25 mouse cellular contexts compared by ENCODE assay signal in genomic region chr2:92678999-92679704, GRCm38 (mm10).
DNase-seq lines count a peak whose midpoint lies in the region; ATAC-seq and TF ChIP-seq lines count a peak whose summit lies in the region.
"Had no signal": no experiment of that assay in that cellular context is flagged by ENCODE, and none has a peak within 500 bp of the region (broad histone marks: within the 10 kb centered on the region; RNA-seq: fewer than 3 reads in every experiment).

No protein-coding gene starts in this region.

- 47% methylated on average over 3 of the region's 3 CpGs for WGBS in liver, embryonic 14.5 days (ENCODE audit: insufficient replicate concordance)

- H3K4me1 ChIP-seq in liver, embryonic 14.5 days (replicated peaks; ENCODE audit: control insufficient read depth in 2 of 2, insufficient read depth in 2 of 2, low read length in 1 of 2): peaks cover 0 to 13% of the 10 kb centered on the region in 2 experiments; a peak in 2 of 4 replicates
- H3K4me1 ChIP-seq: limb, embryonic 12.5 days; midbrain, embryonic 10.5 days had no signal

- H3K27me3 ChIP-seq in liver, embryonic 14.5 days (ENCODE audit: control insufficient read depth, insufficient read depth, low read length): no peaks in the 10 kb centered on the region

- H3K9me3 ChIP-seq in liver, embryonic 14.5 days (ENCODE audit: control insufficient read depth, low read length): no peaks in the 10 kb centered on the region
- H3K9me3 ChIP-seq: hindbrain, embryonic 10.5 days; limb, embryonic 12.5 days; midbrain, embryonic 10.5 days had no signal

- no peak overlapping the region for H3K9ac ChIP-seq in liver, embryonic 14.5 days (replicated peaks)
- H3K9ac ChIP-seq: limb, embryonic 12.5 days; lung, embryonic 14.5 days had no signal

- no peak overlapping the region for H3K4me3 ChIP-seq in liver, embryonic 14.5 days (ENCODE audit: insufficient read depth in 1 of 2, low read depth in 2 of 2, low read length in 2 of 2)
- H3K4me3 ChIP-seq: hindbrain, embryonic 10.5 days; limb, embryonic 12.5 days; midbrain, embryonic 10.5 days had no signal

- H3K4me2 ChIP-seq in liver, embryonic 14.5 days (ENCODE audit: low read depth): no peak overlapping the region
- H3K4me2 ChIP-seq: heart, embryonic 11.5 days; limb, embryonic 12.5 days; lung, embryonic 14.5 days had no signal

- DNase-seq in MEL-GATA-1-ER (ENCODE audit: extremely low read depth, low read depth): peak; percentile 38
- DNase-seq in liver, embryonic 14.5 days (ENCODE audit: low read depth in 3 of 3, low spot score in 3 of 3): peak; percentile 11 to 23 (median 22)
- DNase-seq in lung, postnatal 14 days: no peak
- DNase-seq in embryo, embryonic 10.5 days (ENCODE audit: low spot score): no peak
- DNase-seq in kidney, postnatal 4 days: no peak
- DNase-seq: cerebellum, adult 11-12 months; cerebellum, postnatal 10 days; embryo, embryonic 11 days; gastrocnemius, postnatal 10 days; kidney, adult 9 months; lung, embryonic 14.5 days; right cerebral cortex, postnatal 4 days; thymus, adult 2 months; thymus, postnatal 4 days had no signal

- no peak overlapping the region for H3K27ac ChIP-seq in liver, embryonic 14.5 days
- H3K27ac ChIP-seq: hindbrain, embryonic 10.5 days; hindbrain, postnatal 0 days; limb, embryonic 12.5 days; midbrain, embryonic 10.5 days; stomach, postnatal 0 days had no signal

- peak; percentile 45 for TF ChIP-seq EP300 in liver, embryonic 14.5 days (IDR thresholded peaks at IDR 0.05; ENCODE audit: low read depth)

- TF ChIP-seq CTCF in liver, embryonic 14.5 days (IDR thresholded peaks at IDR 0.05; ENCODE audit: low read depth): no peak

- ATAC-seq in erythroblast, adult 5-6 weeks (replicated peaks; ENCODE audit: low FRiP score, poor library complexity, severe bottlenecking): peak; percentile 82
- peak; percentile 83 for ATAC-seq in liver, embryonic 14.5 days (ENCODE audit: insufficient read depth)
- peak; percentile 96 for ATAC-seq in megakaryocyte-erythroid progenitor cell, adult 5-6 weeks (replicated peaks; ENCODE audit: low FRiP score, low TSS enrichment, poor library complexity, severe bottlenecking)
- ATAC-seq: forebrain, embryonic 16.5 days; hindbrain, postnatal 0 days; intestine, embryonic 16.5 days; midbrain, embryonic 16.5 days had no signal

- H3K36me3 ChIP-seq in liver, embryonic 14.5 days (replicated peaks; ENCODE audit: control insufficient read depth, insufficient read depth, low read depth): no peaks in the 10 kb centered on the region
- H3K36me3 ChIP-seq: hindbrain, embryonic 10.5 days; limb, embryonic 12.5 days; midbrain, embryonic 10.5 days had no signal

Comparison
In these comparisons a context has a peak if more than half of its experiments do, and no peak if none do; other contexts are left out.
1. DNase-seq: peak in MEL-GATA-1-ER (single experiment) and liver, embryonic 14.5 days (3 of 3); none in lung, postnatal 14 days (single experiment), embryo, embryonic 10.5 days (single experiment) and kidney, postnatal 4 days (0 of 2).
2. Peak in every context shown above with its lines, with median percentiles within 50 percentile points of each other: ATAC-seq.